Mouse (Mus musculus): Measurements from ENCODE around the gene Samd4. TPM values are rescaled to one million over a fixed set of nuclear protein-coding genes. Genes with fewer than 3 reads are reported as not detected.

Gene Samd4
- total and polyA plus RNA-seq, 2 experiments from 2014 or later: 4.9 to 14.7 TPM

DNA sequence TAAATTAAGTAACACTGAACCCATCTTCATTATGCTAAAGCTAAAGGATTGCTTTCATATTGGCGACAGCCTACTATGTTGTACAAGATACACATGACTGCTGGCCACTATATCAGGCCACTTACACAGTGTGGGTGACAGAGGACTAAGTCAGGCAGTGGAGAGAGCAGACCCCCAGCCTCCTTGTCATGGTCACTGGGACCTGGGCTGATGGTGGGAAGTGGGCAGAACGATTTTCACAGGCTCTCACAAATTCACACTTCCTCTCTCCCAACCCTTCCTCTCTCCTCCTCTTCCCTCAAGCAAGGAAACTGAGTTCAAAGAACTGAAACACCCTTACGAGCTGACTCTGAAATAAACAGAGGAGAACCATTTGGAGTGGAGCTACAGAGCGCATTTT is 93.3 kb downstream of the Samd4 start:
- H3K4me1 ChIP-seq (ENCODE audit: insufficient read depth, low read length): no peaks in the 10 kb centered on the region

DNA sequence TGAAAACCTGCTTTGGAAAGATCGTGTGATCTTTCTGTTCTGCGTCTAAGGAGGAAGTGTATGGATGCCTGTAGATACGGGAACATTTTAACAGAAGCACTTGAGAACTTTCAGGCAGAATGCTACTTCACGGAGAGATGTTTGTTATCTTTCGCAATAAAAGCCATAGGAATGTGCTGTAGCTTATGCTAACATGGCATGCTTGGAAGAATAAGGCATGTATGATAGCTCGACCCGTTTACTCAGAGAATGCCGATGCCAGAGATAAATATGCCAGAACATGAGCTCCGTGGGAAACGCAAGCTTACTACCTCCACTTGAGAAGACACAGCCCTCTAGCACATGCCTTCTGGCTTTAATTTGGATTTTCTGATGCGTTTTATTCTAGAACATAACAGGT is 94.1 kb downstream of the Samd4 start:
- DNase-seq (ENCODE audit: low spot score) (no peak), ATAC-seq (no peak)
- no peaks in the 10 kb centered on the region for H3K36me3 ChIP-seq (ENCODE audit: insufficient read depth, low read length)
- no peak overlapping the region for H3K27ac ChIP-seq
- no peaks in the 10 kb centered on the region for H3K9me3 ChIP-seq (ENCODE audit: low read length)
- WGBS: 91% methylated on average over 11 of the region's 11 CpGs
- H3K27me3 ChIP-seq (ENCODE audit: insufficient read depth, low read length): no peaks in the 10 kb centered on the region
- TF ChIP-seq CTCF (IDR thresholded peaks at IDR 0.05; ENCODE audit: low read depth): no peak
- no peak overlapping the region for H3K4me3 ChIP-seq (ENCODE audit: low read length)
- no peak overlapping the region for H3K9ac ChIP-seq (replicated peaks; ENCODE audit: low read length)
- no peak overlapping the region for H3K4me2 ChIP-seq (ENCODE audit: low read depth, low read length)
- H3K4me1 ChIP-seq (ENCODE audit: insufficient read depth, low read length): no peaks in the 10 kb centered on the region

More for the DNA sequence above, 93.3 kb downstream of the Samd4 start:
- no peak for ATAC-seq
- Histone ChIP-seq H3K27ac (no peak overlapping the region), H3K27me3 (ENCODE audit: insufficient read depth, low read length) (no peaks in the 10 kb centered on the region), H3K4me3 (ENCODE audit: low read length) (no peak overlapping the region), H3K36me3 (ENCODE audit: insufficient read depth, low read length) (no peaks in the 10 kb centered on the region), H3K9ac (replicated peaks; ENCODE audit: low read length) (no peak overlapping the region), H3K9me3 (ENCODE audit: low read length) (no peaks in the 10 kb centered on the region), H3K4me2 (ENCODE audit: low read depth, low read length) (no peak overlapping the region)
- DNase-seq (ENCODE audit: low spot score): no peak
- WGBS: 94% methylated on average over 4 of the region's 4 CpGs
- TF ChIP-seq CTCF (IDR thresholded peaks at IDR 0.05; ENCODE audit: low read depth): no peak

DNA sequence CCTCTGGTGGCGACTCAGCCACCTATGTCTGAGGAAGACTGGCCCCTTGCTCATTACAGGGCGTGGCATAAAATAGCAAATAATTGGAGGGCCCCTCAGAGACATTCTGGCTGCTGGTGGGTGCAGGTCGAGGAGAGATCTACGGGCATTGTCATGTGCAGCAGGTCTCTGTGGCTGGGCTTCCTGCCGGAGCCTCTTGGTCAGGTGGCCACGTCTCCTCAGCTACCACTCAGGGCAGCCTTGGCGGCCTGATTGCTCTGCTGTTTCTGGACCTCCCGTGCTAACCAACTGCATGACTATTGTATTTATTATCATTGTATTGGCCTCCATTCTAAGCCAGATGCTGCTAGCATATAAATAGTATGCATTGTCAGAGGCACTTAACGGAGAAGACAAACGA is 95.0 kb downstream of the Samd4 start:
- Histone ChIP-seq H3K36me3 (ENCODE audit: insufficient read depth, low read length) (no peaks in the 10 kb centered on the region), H3K4me1 (ENCODE audit: insufficient read depth, low read length) (no peaks in the 10 kb centered on the region), H3K9me3 (ENCODE audit: low read length) (no peaks in the 10 kb centered on the region), H3K9ac (replicated peaks; ENCODE audit: low read length) (no peak overlapping the region), H3K4me2 (ENCODE audit: low read depth, low read length) (no peak overlapping the region), H3K4me3 (ENCODE audit: low read length) (no peak overlapping the region), H3K27ac (no peak overlapping the region), H3K27me3 (ENCODE audit: insufficient read depth, low read length) (no peaks in the 10 kb centered on the region)
- 53% methylated on average over 10 of the region's 10 CpGs for WGBS
- TF ChIP-seq CTCF (IDR thresholded peaks at IDR 0.05; ENCODE audit: low read depth): no peak
- DNase-seq (ENCODE audit: low spot score) (no peak), ATAC-seq (no peak)

DNA sequence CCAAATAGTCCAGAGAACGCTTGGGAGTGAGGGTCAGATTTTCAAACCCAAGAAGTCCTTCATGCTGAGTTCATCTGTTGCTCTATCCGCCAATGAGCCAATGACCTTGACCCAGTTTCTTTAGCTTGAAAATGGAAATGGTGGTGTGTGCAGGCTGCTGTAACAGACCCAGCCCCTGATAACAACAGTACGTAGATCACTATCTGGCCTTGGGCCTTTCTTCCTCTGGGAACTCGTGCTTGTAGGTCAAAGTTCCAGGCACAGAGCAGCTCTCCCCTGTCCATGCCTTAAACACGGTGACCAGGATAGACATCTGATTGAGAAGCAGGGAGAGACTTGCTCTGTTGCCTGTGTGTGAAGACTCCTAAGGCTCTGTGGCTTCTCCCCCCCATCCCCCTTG is 96.5 kb downstream of the Samd4 start:
- no peaks in the 10 kb centered on the region for H3K4me1 ChIP-seq (ENCODE audit: insufficient read depth, low read length)
- H3K36me3 ChIP-seq (ENCODE audit: insufficient read depth, low read length): no peaks in the 10 kb centered on the region
- no peak overlapping the region for H3K27ac ChIP-seq
- H3K9ac ChIP-seq (replicated peaks; ENCODE audit: low read length): no peak overlapping the region
- ATAC-seq (no peak), DNase-seq (ENCODE audit: low spot score) (no peak)
- no peak overlapping the region for H3K4me2 ChIP-seq (ENCODE audit: low read depth, low read length)
- TF ChIP-seq CTCF (IDR thresholded peaks at IDR 0.05; ENCODE audit: low read depth): no peak
- H3K4me3 ChIP-seq (ENCODE audit: low read length): no peak overlapping the region
- no peaks in the 10 kb centered on the region for H3K27me3 ChIP-seq (ENCODE audit: insufficient read depth, low read length)
- 79% methylated on average over 5 of the region's 5 CpGs for WGBS
- no peaks in the 10 kb centered on the region for H3K9me3 ChIP-seq (ENCODE audit: low read length)

DNA sequence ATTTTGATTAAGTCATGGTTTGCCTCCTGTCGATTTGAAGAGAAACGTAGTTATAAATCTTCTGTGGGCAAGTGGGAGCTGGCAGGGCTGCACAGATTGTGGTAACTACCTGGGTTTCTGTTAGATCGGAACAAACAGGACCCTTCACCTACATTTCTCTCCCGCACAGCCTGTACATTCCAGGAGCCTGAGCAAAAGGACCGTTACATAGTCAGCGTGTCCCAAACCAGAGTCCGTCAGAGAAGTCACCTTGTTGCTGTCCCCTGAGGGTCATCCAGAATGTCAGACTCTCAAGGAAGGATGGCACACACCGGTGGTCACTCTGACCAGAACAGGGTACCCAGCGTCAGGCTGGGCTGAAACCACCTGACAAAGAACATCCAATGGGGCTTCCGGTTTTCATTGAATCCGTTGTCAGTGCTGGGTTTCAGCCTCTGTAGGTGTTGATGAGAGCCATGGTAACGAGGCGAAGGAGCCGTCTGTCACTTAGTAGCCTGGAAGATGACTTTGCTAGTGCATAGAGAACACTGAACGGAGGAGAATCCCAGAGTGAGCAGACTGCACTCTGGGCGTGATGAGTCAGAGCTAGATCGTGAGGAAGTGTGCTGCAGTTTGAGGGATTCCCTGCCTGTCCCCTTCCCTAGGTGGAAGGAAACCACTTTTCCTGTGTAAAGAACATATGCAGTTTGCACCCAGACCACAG is 98.2 kb downstream of the Samd4 start:
- 67% methylated on average over 17 of the region's 17 CpGs for WGBS
- Histone ChIP-seq H3K27me3 (ENCODE audit: insufficient read depth, low read length) (no peaks in the 10 kb centered on the region), H3K9ac (replicated peaks; ENCODE audit: low read length) (no peak overlapping the region), H3K4me2 (ENCODE audit: low read depth, low read length) (no peak overlapping the region), H3K36me3 (ENCODE audit: insufficient read depth, low read length) (no peaks in the 10 kb centered on the region), H3K9me3 (ENCODE audit: low read length) (no peaks in the 10 kb centered on the region), H3K4me1 (ENCODE audit: insufficient read depth, low read length) (no peaks in the 10 kb centered on the region), H3K4me3 (ENCODE audit: low read length) (no peak overlapping the region), H3K27ac (no peak overlapping the region)
- TF ChIP-seq CTCF (IDR thresholded peaks at IDR 0.05; ENCODE audit: low read depth): no peak
- ATAC-seq (peak; percentile 79), DNase-seq (ENCODE audit: low spot score) (no peak)

DNA sequence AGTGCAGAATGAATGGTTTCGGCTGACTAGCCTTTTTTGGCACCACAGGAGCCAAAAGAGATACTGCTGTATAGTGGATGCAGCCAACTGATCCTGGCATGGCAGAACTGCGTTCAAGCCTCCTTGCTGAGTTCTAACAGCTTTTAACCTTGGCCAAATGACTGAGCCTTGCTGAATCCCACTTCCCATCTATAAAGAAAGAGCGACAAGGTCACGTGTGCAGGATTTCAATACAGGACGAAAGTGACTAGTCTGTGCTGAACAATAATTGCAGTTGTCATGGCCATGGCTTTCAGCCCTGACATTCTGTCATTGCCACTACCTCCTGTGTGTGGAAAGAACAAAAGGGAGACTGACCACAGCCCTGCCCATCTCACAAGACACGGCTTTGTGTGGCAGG is 99.5 kb downstream of the Samd4 start:
- Histone ChIP-seq H3K4me1 (ENCODE audit: insufficient read depth, low read length) (no peaks in the 10 kb centered on the region), H3K4me2 (ENCODE audit: low read depth, low read length) (no peak overlapping the region), H3K9me3 (ENCODE audit: low read length) (no peaks in the 10 kb centered on the region), H3K27ac (no peak overlapping the region), H3K36me3 (ENCODE audit: insufficient read depth, low read length) (no peaks in the 10 kb centered on the region), H3K27me3 (ENCODE audit: insufficient read depth, low read length) (no peaks in the 10 kb centered on the region), H3K9ac (replicated peaks; ENCODE audit: low read length) (no peak overlapping the region), H3K4me3 (ENCODE audit: low read length) (no peak overlapping the region)
- TF ChIP-seq CTCF (IDR thresholded peaks at IDR 0.05; ENCODE audit: low read depth): no peak
- ATAC-seq: no peak
- no peak for DNase-seq (ENCODE audit: low spot score)
- WGBS: 39% methylated on average over 6 of the region's 6 CpGs

DNA sequence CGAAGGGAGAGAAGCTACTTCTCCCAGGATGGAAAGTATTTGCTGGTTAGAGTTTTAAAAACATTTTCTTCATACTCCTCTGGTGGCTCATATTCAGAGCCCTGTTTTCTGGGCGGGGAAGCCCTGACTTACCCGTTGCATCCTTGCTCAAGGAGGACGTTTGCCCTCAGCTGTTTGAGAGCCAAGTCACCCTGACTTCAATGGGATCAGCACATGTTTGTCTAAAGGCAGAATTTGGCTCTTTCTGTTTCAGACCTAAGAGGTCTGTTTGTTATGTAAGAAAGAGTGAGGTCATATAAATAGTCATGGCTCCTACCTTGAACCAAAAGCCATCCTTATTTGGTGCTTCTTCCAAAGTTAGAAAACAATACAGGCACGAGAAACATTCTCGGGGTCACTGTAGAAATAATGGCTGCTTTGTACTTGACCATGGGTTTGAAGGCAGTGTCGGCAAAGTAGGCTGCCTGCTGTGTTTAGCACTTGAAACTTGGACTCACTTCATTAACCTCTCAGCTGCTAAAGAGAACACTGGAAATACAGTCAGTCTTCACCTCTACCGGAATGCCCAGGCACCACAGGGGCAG is 102.0 kb downstream of the Samd4 start:
- no peaks in the 10 kb centered on the region for H3K27me3 ChIP-seq (ENCODE audit: insufficient read depth, low read length)
- no peaks in the 10 kb centered on the region for H3K9me3 ChIP-seq (ENCODE audit: low read length)
- no peak for DNase-seq (ENCODE audit: low spot score)
- no peaks in the 10 kb centered on the region for H3K36me3 ChIP-seq (ENCODE audit: insufficient read depth, low read length)
- no peaks in the 10 kb centered on the region for H3K4me1 ChIP-seq (ENCODE audit: insufficient read depth, low read length)
- H3K4me2 ChIP-seq (ENCODE audit: low read depth, low read length): no peak overlapping the region
- H3K27ac ChIP-seq: no peak overlapping the region
- TF ChIP-seq CTCF (IDR thresholded peaks at IDR 0.05; ENCODE audit: low read depth): no peak
- no peak overlapping the region for H3K4me3 ChIP-seq (ENCODE audit: low read length)
- no peak overlapping the region for H3K9ac ChIP-seq (replicated peaks; ENCODE audit: low read length)
- ATAC-seq: no peak
- 39% methylated on average over 8 of the region's 8 CpGs for WGBS
